Mouse (Mus musculus): Measurements from ENCODE around the gene Sh2d3c.

- no peak for TF ChIP-seq GATA1 (IDR thresholded peaks at IDR 0.05; ENCODE audit: low read length)
- no peak for TF ChIP-seq TAL1 (IDR thresholded peaks at IDR 0.05; ENCODE audit: low read length)
Measured at GRCm38 (mm10) chr2:32680051-32680451, 40.8 kb upstream of the Sh2d3c start.
